Mouse (Mus musculus): Measurements from ENCODE around the gene Nrxn1. TPM values are rescaled to one million over a fixed set of nuclear protein-coding genes. Genes with fewer than 3 reads are reported as not detected.

Gene Nrxn1
- not detected in 2 replicates for total RNA-seq (2012; rRNA removed)
- not detected for polyA plus RNA-seq (2012; ENCODE audit: insufficient read depth in 1 of 2, insufficient read length in 2 of 2, low read depth in 1 of 2, low replicate concordance in 2 of 2, missing spikeins in 1 of 2)

DNA sequence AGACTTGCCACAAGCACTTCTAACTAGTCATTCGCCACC is at the start of gene Nrxn1:
Gene Nrxn1 (minus strand): TSS at position 30 of the 39 bp plus-strand sequence.
- H3K79me2 ChIP-seq (ENCODE audit: control insufficient read depth, insufficient read depth, low read length, poor library complexity) = no peaks in the 10 kb centered on the region
- H3K9me3 ChIP-seq (replicated peaks; ENCODE audit: insufficient read depth, low read length) = no peaks in the 10 kb centered on the region
- TF ChIP-seq MXI1 (IDR thresholded peaks at IDR 0.05; ENCODE audit: low read depth, low read length) = no peak
- TF ChIP-seq SIN3A (IDR thresholded peaks at IDR 0.05; ENCODE audit: low read length) = no peak
- TF ChIP-seq CTCF (IDR thresholded peaks at IDR 0.05 in 2 of 3, conservative IDR thresholded peaks at IDR 0.05 in 1 of 3; ENCODE audit: control insufficient read depth in 1 of 3, insufficient read depth in 1 of 3, low read depth in 2 of 3, low read length in 3 of 3, poor library complexity in 1 of 3, severe bottlenecking in 1 of 3) = no peak
- no peak for TF ChIP-seq ZC3H11A (IDR thresholded peaks at IDR 0.05; ENCODE audit: low read depth, low read length)
- no peak for TF ChIP-seq MAX (IDR thresholded peaks at IDR 0.05; ENCODE audit: low read length)
- no peak for TF ChIP-seq BHLHE40 (IDR thresholded peaks at IDR 0.05; ENCODE audit: borderline replicate concordance, low read depth, low read length)
- TF ChIP-seq NRF1 (IDR thresholded peaks at IDR 0.05; ENCODE audit: insufficient read depth, low read depth, low read length, poor library complexity, severe bottlenecking) = no peak
- TF ChIP-seq USF1 (IDR thresholded peaks at IDR 0.05; ENCODE audit: low read depth, low read length) = no peak
- TF ChIP-seq MAFK (IDR thresholded peaks at IDR 0.05; ENCODE audit: borderline replicate concordance, low read depth, low read length) = no peak
- no peak for TF ChIP-seq GABPA (IDR thresholded peaks at IDR 0.05; ENCODE audit: low read depth, low read length)
- no peak within 1 kb of the TSS for H3K9ac ChIP-seq (ENCODE audit: control insufficient read depth, low read depth, low read length, poor library complexity, severe bottlenecking)
- DNase-seq (ENCODE audit: low read depth, low spot score) = no peak
- no peak within 1 kb of the TSS for H3K4me3 ChIP-seq (ENCODE audit: control insufficient read depth in 1 of 2, insufficient read depth in 1 of 2, low read depth in 2 of 2, low read length in 2 of 2)
- H3K27me3 ChIP-seq (ENCODE audit: control insufficient read depth in 1 of 2, insufficient read depth in 2 of 2, low read length in 2 of 2) = no peaks in the 10 kb centered on the region
- H3K27ac ChIP-seq (ENCODE audit: control insufficient read depth, low read depth, low read length) = no peak within 1 kb of the TSS
- H3K36me3 ChIP-seq (ENCODE audit: control insufficient read depth in 1 of 2, insufficient read depth in 2 of 2, low read length in 2 of 2) = no peaks in the 10 kb centered on the region
- H3K4me1 ChIP-seq (ENCODE audit: control insufficient read depth in 1 of 2, insufficient read depth in 2 of 2, low read length in 2 of 2) = no peaks in the 10 kb centered on the region

DNA sequence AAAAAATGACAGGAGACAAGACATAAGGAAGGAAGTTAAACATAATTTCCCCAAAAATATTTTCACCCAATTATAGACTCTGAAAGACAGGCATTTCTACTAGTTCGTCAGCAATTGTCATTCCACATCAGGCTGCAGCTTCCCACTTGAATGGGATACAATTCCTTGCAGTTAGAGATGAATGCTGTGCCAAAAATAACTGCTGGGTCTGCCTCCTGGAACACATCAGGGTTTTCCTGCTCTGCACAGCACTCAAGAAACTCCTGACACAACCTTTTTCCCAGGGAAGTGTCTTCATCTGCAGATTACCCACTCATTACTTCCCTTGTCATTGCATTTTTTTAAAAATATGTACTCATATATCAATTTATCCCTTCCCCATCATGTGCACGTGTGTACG is 44.0 kb upstream of the Nrxn1 start:
- H3K9me3 ChIP-seq (replicated peaks; ENCODE audit: insufficient read depth, low read length) = no peaks in the 10 kb centered on the region; the same call in 1 of the 2 replicates
- no peak overlapping the region for H3K4me3 ChIP-seq (ENCODE audit: control insufficient read depth in 1 of 2, insufficient read depth in 1 of 2, low read depth in 2 of 2, low read length in 2 of 2)
- H3K9ac ChIP-seq (ENCODE audit: control insufficient read depth, low read depth, low read length, poor library complexity, severe bottlenecking) = no peak overlapping the region
- TF ChIP-seq JUND (IDR thresholded peaks at IDR 0.05; ENCODE audit: low read depth, low read length) (no peak), MAFK (IDR thresholded peaks at IDR 0.05; ENCODE audit: borderline replicate concordance, low read depth, low read length) (no peak), RCOR1 (IDR thresholded peaks at IDR 0.05; ENCODE audit: low read depth, low read length) (no peak), CHD1 (IDR thresholded peaks at IDR 0.05; ENCODE audit: low read depth, low read length) (no peak), POLR2A (IDR thresholded peaks at IDR 0.05; ENCODE audit: control insufficient read depth in 1 of 2, insufficient read depth in 1 of 2, low read depth in 1 of 2, low read length in 2 of 2, poor library complexity in 1 of 2) (no peak), MEF2A (IDR thresholded peaks at IDR 0.05; ENCODE audit: extremely low read depth, insufficient replicate concordance, low read depth, low read length, poor library complexity, severe bottlenecking) (no peak), ZKSCAN1 (IDR thresholded peaks at IDR 0.05; ENCODE audit: low read depth, low read length) (no peak)
- H3K27ac ChIP-seq (ENCODE audit: control insufficient read depth, low read depth, low read length) = no peak overlapping the region
- H3K79me2 ChIP-seq (ENCODE audit: control insufficient read depth, insufficient read depth, low read length, poor library complexity) = no peaks in the 10 kb centered on the region
- no peak for DNase-seq (ENCODE audit: low read depth, low spot score)
- H3K4me1 ChIP-seq (ENCODE audit: control insufficient read depth in 1 of 2, insufficient read depth in 2 of 2, low read length in 2 of 2) = no peaks in the 10 kb centered on the region
- no peaks in the 10 kb centered on the region for H3K27me3 ChIP-seq (ENCODE audit: control insufficient read depth in 1 of 2, insufficient read depth in 2 of 2, low read length in 2 of 2)
- H3K36me3 ChIP-seq (ENCODE audit: control insufficient read depth in 1 of 2, insufficient read depth in 2 of 2, low read length in 2 of 2) = no peaks in the 10 kb centered on the region

All from MEL (cell line).